Mouse (Mus musculus): ENCODE data around the gene E330021D16Rik. TPM values are rescaled to one million over a fixed set of nuclear protein-coding genes. Genes with fewer than 3 reads are reported as not detected.
A peak's percentile ranks its signal among the peaks of the same experiment; 100 is the strongest.
"Not testable (repeated sequence)": the region's sequence is repeated elsewhere in the genome, so short reads cannot be mapped to it uniquely, and the experiment has no call there.

The E330021D16Rik gene
- polyA plus RNA-seq, 1 experiment from 2014 or later, result not detected

DNA sequence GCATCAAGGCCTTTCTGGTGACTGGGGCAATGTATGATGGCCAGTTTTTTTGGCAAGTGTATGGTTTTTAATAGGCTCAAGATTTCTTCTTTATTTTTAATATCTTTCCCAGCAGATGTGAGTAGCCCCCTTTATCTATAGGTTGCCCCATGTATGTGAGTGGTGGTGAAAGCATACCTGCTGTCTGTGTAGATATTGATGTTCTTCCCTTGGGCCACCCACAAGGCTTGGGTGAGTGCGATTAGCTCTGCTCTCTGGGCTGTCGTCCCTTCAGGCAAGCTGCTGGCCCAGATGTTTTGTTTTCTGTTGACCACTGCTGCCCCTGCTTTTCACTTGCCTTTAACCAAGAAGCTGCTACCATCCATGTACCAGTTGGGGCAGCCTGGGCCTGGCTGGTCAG, 23.8 kb upstream of the E330021D16Rik start:
- not testable (repeated sequence) for H3K4me1 ChIP-seq (replicated peaks); H3K27me3 ChIP-seq (replicated peaks); H3K27ac ChIP-seq (ENCODE audit: poor library complexity, severe bottlenecking); H3K4me2 ChIP-seq; H3K9ac ChIP-seq; H3K4me3 ChIP-seq; H3K36me3 ChIP-seq; ATAC-seq (ENCODE audit: insufficient number of reproducible peaks, low FRiP score)
- H3K9me3 ChIP-seq (replicated peaks), result peaks cover 27% of the 10 kb centered on the region
- 76% methylated on average over 2 of the region's 2 CpGs for WGBS

DNA sequence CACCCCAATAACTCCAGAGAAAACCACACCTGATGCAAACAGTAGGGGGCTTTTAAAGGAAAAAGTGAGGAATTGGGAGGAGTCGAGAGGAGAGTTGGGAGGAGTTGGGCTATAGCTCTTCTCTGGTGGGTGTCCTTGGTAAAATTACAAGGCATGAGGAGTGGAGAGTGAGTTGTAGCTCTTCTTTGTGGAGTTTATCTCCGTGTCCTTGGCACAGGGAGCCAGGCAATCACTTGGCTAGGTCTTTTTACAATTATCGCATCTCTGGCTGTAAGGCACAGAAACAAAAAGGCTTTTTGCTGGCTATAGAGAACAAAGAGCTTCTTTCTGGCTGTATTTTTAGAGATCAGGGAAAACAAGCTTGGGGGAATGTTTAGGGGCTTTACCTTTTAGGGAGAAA, 20.8 kb upstream of the E330021D16Rik start:
- not testable (repeated sequence) for H3K27ac ChIP-seq (ENCODE audit: poor library complexity, severe bottlenecking); H3K4me1 ChIP-seq (replicated peaks); H3K4me2 ChIP-seq; ATAC-seq (ENCODE audit: insufficient number of reproducible peaks, low FRiP score); H3K9me3 ChIP-seq (replicated peaks); H3K9ac ChIP-seq; H3K4me3 ChIP-seq; H3K36me3 ChIP-seq; H3K27me3 ChIP-seq (replicated peaks)
- 76% methylated on average over 3 of the region's 3 CpGs for WGBS

DNA sequence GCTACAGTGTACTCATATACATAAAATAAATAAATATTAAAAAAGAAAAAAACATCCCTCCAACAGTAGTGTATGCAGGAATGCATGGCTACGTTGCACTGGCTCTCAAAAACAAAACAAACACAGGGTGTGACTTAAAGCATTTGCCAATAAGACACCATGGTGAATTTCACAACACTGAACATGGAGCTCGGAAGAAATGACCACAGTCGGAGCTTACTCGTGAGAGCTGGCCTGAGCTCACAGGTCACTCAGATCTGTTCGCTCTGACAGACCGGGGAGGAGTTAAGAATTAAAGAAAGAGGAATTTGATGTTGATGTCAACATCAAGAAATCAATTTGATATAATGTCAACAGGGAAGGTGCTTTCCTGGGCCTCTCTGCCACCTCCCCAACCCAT, 18.2 kb upstream of the E330021D16Rik start:
- H3K27me3 ChIP-seq (replicated peaks), result no peaks in the 10 kb centered on the region
- no peak for ATAC-seq (ENCODE audit: insufficient number of reproducible peaks, low FRiP score)
- no peak overlapping the region for H3K9ac ChIP-seq
- H3K36me3 ChIP-seq, result no peaks in the 10 kb centered on the region
- H3K4me2 ChIP-seq, result no peak overlapping the region
- WGBS, result 84% methylated on average over 6 of the region's 6 CpGs
- H3K4me1 ChIP-seq (replicated peaks), result peaks cover 11% of the 10 kb centered on the region
- no peaks in the 10 kb centered on the region for H3K9me3 ChIP-seq (replicated peaks)
- H3K4me3 ChIP-seq, result no peak overlapping the region
- no peak overlapping the region for H3K27ac ChIP-seq (ENCODE audit: poor library complexity, severe bottlenecking)

DNA sequence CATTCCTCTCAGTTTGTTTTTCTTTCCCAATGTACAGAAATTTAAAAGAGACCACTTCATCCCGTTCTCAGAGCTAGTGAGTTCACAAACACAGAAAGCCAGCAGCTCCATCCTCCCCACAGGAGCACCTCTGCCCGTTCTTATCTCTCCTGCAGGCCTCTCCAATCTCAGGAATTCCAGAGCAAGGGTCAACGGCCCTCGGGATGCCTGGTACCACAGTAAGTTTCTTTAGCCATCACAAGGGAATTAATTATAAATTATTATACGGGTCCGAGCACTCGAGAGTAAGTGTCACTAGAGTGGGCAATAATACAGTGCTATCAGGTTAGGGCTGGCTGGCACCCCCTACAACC, 16.5 kb upstream of the E330021D16Rik start:
- no peaks in the 10 kb centered on the region for H3K36me3 ChIP-seq
- peaks cover 11% of the 10 kb centered on the region for H3K4me1 ChIP-seq (replicated peaks)
- H3K9ac ChIP-seq, result no peak overlapping the region
- H3K4me2 ChIP-seq, result peak overlapping the region; percentile 25
- no peak overlapping the region for H3K27ac ChIP-seq (ENCODE audit: poor library complexity, severe bottlenecking)
- 19% methylated on average over 7 of the region's 7 CpGs for WGBS
- ATAC-seq (ENCODE audit: insufficient number of reproducible peaks, low FRiP score), result no peak
- no peaks in the 10 kb centered on the region for H3K9me3 ChIP-seq (replicated peaks)
- H3K27me3 ChIP-seq (replicated peaks), result no peaks in the 10 kb centered on the region
- H3K4me3 ChIP-seq, result no peak overlapping the region

DNA sequence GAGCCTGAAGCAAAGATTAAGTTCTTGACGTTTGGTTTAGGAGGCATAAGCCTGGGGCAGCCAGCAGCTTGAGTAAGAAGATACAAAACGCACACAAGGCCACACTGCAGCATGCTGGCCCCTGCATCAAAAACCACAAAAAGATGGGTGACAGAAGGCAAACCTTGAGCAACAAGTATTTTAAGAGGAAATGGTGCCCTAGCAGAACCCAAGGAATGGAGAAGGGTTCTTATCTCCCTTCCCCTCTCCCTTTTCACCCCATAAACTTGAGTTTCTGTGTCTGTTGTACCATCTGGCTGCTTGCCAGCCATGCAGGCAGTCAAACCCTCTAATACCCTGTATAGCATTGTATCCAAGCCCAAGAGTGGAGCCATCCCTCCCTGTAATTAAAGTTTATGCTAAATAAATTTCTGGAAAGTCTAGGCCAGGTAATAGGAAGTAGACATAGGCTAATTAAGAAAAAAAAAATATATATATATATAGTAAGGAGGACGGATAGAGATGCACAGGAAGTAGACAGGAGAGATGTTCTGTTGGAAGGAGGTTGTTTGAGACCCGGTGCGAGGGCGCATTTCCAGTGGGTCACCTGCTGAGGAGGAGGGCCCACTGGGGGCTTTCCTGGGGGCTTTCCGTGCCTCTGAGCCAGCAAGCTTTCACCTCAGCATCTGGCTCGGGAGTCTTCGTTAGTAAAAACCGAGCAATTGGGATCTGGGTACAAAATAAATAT, 16.0 kb upstream of the E330021D16Rik start:
- H3K9ac ChIP-seq, result no peak overlapping the region
- H3K27ac ChIP-seq (ENCODE audit: poor library complexity, severe bottlenecking), result no peak overlapping the region; the same call in 1 of the 2 replicates
- peaks cover 11% of the 10 kb centered on the region for H3K4me1 ChIP-seq (replicated peaks)
- H3K4me3 ChIP-seq, result no peak overlapping the region
- WGBS, result 39% methylated on average over 10 of the region's 10 CpGs
- H3K9me3 ChIP-seq (replicated peaks), result no peaks in the 10 kb centered on the region
- H3K36me3 ChIP-seq, result no peaks in the 10 kb centered on the region
- ATAC-seq (ENCODE audit: insufficient number of reproducible peaks, low FRiP score), result no peak
- H3K27me3 ChIP-seq (replicated peaks), result no peaks in the 10 kb centered on the region
- H3K4me2 ChIP-seq, result peak overlapping the region; percentile 25

DNA sequence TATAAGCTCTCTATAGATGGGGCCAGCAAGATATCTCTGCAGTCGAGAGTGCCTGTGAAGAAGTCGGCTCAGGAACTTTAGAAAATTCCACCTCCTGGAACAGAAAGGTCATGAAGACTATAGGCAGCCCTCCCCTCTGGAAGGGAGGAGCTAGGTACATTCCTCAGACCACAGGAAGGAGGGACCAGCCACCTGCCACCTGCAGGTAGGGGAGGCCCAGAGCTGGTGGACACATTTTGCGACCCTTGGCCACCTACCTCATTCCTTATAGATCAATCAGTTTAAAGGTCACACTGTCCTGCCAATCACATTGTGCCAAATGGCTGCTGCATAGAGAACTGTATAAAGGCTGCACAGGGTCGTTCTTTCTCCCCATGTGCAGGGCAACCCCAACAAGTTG, 14.1 kb upstream of the E330021D16Rik start:
- 50% methylated on average over 4 of the region's 4 CpGs for WGBS
- H3K9me3 ChIP-seq (replicated peaks), result no peaks in the 10 kb centered on the region
- ATAC-seq (ENCODE audit: insufficient number of reproducible peaks, low FRiP score), result no peak
- no peak overlapping the region for H3K9ac ChIP-seq
- H3K36me3 ChIP-seq, result no peaks in the 10 kb centered on the region
- H3K4me3 ChIP-seq, result no peak overlapping the region
- peaks cover 11% of the 10 kb centered on the region for H3K4me1 ChIP-seq (replicated peaks)
- no peak overlapping the region for H3K4me2 ChIP-seq
- H3K27ac ChIP-seq (ENCODE audit: poor library complexity, severe bottlenecking), result no peak overlapping the region
- no peaks in the 10 kb centered on the region for H3K27me3 ChIP-seq (replicated peaks)

DNA sequence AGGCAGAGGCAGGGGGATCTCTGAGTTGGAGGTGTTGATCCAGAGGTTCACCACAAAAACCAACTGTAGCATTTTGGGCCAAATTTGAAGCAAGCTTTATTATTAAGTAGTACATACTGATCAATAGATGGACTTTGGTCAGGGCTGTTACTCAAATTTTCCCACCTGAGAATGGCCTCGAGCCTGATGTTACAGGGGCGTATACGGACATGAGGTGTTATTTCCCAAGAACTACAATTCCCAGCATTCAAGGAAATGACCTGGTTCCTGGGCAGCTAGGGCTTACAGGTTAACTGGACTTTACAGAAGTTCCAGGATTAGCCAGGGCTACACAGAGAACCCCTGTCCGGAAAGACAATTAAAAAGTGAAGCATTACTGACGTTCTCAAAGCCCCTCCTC, 13.0 kb upstream of the E330021D16Rik start:
- 86% methylated on average over 5 of the region's 5 CpGs for WGBS
- H3K36me3 ChIP-seq, result no peaks in the 10 kb centered on the region
- peaks cover 11% of the 10 kb centered on the region for H3K4me1 ChIP-seq (replicated peaks)
- H3K9me3 ChIP-seq (replicated peaks), result no peaks in the 10 kb centered on the region
- H3K9ac ChIP-seq, result no peak overlapping the region
- H3K27me3 ChIP-seq (replicated peaks), result no peaks in the 10 kb centered on the region
- ATAC-seq (ENCODE audit: insufficient number of reproducible peaks, low FRiP score), result no peak
- no peak overlapping the region for H3K4me3 ChIP-seq
- no peak overlapping the region for H3K27ac ChIP-seq (ENCODE audit: poor library complexity, severe bottlenecking)
- no peak overlapping the region for H3K4me2 ChIP-seq

DNA sequence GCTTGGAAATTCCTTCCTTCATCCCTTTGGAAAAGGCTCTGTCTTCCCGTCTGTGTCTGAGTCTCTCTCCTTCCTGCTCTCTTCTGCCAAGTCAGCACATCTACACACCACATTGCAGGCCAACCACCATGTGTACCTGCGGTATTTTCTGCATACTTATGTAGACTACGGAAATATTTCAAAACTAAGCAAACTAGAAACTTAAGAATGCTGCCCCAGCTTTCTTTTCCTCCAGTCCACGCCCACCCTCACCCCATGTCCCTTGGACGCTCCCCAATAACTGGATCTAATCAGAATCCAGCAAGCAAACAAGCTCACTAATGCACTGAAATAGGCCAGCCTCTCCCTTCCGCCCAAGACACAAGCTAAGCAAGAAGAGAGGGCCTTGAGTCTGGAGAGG, 11.9 kb upstream of the E330021D16Rik start:
- WGBS, result 72% methylated on average over 6 of the region's 6 CpGs
- Histone ChIP-seq H3K27me3 (replicated peaks) (no peaks in the 10 kb centered on the region), H3K4me3 (no peak overlapping the region), H3K4me1 (replicated peaks) (peaks cover 11% of the 10 kb centered on the region), H3K9me3 (replicated peaks) (no peaks in the 10 kb centered on the region), H3K9ac (no peak overlapping the region), H3K4me2 (no peak overlapping the region), H3K36me3 (no peaks in the 10 kb centered on the region), H3K27ac (ENCODE audit: poor library complexity, severe bottlenecking) (no peak overlapping the region)
- no peak for ATAC-seq (ENCODE audit: insufficient number of reproducible peaks, low FRiP score)

DNA sequence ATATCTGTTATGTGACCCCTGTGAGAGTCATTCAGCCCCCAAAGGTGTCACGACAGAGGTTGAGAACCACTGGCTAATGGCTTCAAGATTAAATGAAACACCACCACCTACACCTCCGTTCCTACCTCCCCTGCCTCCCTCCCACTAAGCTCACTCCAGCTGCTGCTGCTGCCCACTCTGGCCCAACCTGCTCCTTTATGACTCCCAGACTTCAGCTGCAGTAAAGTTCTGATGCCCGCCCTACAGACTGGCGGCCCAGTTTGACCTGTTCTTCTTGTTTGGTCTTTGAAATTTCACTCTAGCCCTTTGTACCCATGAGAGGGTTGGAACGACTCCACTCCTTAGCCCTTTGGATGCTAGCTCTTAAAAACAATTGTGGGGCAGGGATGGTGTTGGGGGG, 10.6 kb upstream of the E330021D16Rik start:
- WGBS, result 77% methylated on average over 5 of the region's 5 CpGs
- Histone ChIP-seq H3K9me3 (replicated peaks) (no peaks in the 10 kb centered on the region), H3K4me2 (no peak overlapping the region), H3K9ac (no peak overlapping the region), H3K4me3 (no peak overlapping the region), H3K27ac (ENCODE audit: poor library complexity, severe bottlenecking) (no peak overlapping the region), H3K4me1 (replicated peaks) (no peaks in the 10 kb centered on the region), H3K36me3 (no peaks in the 10 kb centered on the region), H3K27me3 (replicated peaks) (no peaks in the 10 kb centered on the region)
- no peak for ATAC-seq (ENCODE audit: insufficient number of reproducible peaks, low FRiP score)

DNA sequence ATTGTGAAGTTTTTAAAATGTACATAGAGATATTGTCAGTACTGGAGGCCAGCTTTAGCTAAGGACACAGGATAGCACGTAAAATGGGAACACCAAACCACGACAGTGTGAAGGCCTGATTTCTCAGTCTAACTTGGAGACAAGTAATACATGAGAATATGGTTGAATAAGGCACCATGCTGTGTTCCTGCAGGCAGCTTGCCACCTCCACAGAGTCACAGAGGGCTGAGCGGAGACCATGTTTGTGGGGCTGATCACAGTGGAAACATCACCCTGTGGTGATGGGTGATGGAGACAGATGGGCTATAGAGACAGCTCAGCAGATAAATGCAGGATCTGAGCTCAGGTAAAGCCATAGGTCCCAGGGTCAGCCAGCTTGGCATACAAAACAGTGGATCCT, 8.8 kb upstream of the E330021D16Rik start:
- no peak overlapping the region for H3K4me3 ChIP-seq
- no peak overlapping the region for H3K9ac ChIP-seq
- no peak for ATAC-seq (ENCODE audit: insufficient number of reproducible peaks, low FRiP score)
- no peaks in the 10 kb centered on the region for H3K36me3 ChIP-seq
- no peaks in the 10 kb centered on the region for H3K9me3 ChIP-seq (replicated peaks)
- H3K4me1 ChIP-seq (replicated peaks), result peaks cover 5% of the 10 kb centered on the region
- no peak overlapping the region for H3K4me2 ChIP-seq
- no peaks in the 10 kb centered on the region for H3K27me3 ChIP-seq (replicated peaks)
- H3K27ac ChIP-seq (ENCODE audit: poor library complexity, severe bottlenecking), result no peak overlapping the region
- WGBS, result 85% methylated on average over 3 of the region's 3 CpGs

DNA sequence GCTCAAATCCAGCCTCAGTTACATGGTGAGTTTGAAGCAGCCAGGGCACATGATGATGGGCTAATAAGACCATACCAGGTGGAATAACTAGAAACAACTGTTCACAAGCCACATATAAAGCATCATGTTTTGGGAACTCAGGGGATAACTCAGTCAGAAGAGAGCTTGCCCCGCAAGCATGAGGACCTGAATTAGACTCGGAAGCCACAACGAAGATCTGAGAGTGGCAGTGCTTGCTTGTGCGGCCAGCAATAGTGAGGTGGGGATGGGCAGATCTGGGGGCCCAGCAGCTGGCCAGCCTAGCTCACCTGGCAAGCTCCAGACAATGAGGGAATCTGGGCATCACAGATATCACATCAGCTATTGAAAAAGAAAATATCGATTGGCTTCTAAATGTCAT, 7.8 kb upstream of the E330021D16Rik start:
- Histone ChIP-seq H3K9me3 (replicated peaks) (no peaks in the 10 kb centered on the region), H3K4me3 (no peak overlapping the region), H3K4me1 (replicated peaks) (peaks cover 15% of the 10 kb centered on the region), H3K27me3 (replicated peaks) (no peaks in the 10 kb centered on the region), H3K4me2 (no peak overlapping the region), H3K36me3 (no peaks in the 10 kb centered on the region), H3K27ac (ENCODE audit: poor library complexity, severe bottlenecking) (no peak overlapping the region), H3K9ac (no peak overlapping the region)
- no peak for ATAC-seq (ENCODE audit: insufficient number of reproducible peaks, low FRiP score)
- 86% methylated on average over 5 of the region's 5 CpGs for WGBS
